Mouse (Mus musculus) left cerebral cortex, adult 8-10 months (tissue): ENCODE measurements around the gene Tmem215. TPM values are rescaled to one million over a fixed set of nuclear protein-coding genes. Genes with fewer than 3 reads are reported as not detected.
A peak's percentile ranks its signal among the peaks of the same experiment; 100 is the strongest.

Source experiments
- DNase-seq, 2 experiments: peaks; one replicate each; pipeline ENCODE4 v3.0.0; 2022; ENCODE audit warnings: low spot score in 2 of 2
- total RNA-seq, 4 experiments: library from RNA; stranded (reverse); gene quantifications; 2 replicates each; pipeline ENCODE4 v1.2.4; 2022

Tmem215 gene
- 10 to 100 TPM; 11.8 to 15.4 (median 14.5) TPM for total RNA-seq

DNA sequence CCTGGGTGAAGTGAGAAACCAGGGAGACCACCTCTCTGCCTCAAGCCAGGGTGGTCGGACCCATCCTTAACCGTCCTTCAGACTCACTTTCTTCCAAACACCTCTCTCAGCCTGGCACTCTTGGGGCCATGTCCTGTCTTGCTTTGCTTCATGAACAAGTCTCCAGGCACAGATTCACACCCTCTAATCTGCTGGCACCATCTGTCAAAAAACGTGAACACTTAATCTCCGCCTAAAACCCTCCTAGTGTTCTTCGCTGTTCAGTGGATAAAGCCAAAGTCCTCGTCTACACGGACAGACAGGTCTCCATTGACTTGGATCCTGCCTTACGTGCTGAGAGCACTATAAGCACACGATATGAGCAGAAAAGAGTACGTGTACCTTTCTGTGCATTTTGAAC is at the start of gene Tmem215:
Tmem215 (plus strand) TSS at position 301 of the 400 bp plus-strand sequence.
- no peak for DNase-seq

DNA sequence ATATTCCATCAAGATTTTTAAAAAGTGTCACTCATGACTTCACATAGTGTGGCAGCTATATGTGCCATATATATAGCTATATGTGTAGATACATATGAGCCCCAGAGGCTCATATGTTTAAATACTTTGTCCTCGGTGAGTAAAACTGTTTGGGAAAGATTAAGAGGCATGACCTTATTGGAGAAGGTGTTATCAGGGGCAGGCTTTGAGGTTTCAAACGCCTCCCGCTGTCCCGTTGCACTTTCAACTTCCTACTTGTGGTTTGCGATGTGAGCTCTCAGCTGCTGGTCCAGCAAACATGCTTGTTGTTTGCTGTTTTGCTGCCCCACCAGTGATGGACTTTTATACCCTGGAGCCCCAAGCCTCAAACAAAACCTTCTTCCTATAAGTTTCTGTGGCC is 40.1 kb upstream of the Tmem215 start:
- DNase-seq = no peak

DNA sequence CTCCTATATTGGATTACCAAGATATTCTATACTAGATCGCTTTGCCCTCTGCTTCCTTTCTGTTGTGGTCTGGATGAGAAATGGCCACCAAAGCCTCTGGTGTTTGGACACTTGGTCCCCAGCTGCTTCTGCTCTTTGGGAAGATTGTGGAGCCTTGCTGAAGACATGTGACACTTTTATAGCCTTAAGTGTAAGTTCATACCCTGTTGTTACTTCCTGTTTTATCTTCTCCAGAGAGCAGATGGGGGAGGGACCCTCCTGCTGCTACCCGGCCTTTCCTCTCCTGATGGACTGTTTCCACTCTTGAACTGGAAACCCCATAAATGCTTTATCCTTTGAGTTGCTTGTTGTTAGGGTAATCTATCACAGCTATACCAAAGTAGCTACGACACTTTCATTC is 38.6 kb upstream of the Tmem215 start:
- DNase-seq = no peak

DNA sequence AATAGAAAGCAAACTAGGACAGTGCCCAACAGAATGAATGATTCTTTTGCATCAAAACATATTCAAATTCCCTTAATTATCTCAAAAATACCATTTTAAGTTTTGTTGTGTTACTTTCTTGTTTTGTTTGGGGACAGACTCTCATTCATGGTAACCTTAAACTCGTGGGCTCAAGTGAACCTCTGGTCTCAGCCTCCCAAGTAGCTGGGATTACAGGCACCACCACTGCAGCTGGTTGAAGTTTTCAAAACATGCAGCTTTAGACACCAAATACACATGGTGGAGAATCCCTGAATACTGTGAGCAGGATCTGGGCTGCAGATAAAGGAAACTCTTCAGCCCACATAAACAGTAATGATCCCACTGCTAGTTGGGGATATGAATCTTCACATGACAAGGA is 37.6 kb upstream of the Tmem215 start:
- no peak for DNase-seq

DNA sequence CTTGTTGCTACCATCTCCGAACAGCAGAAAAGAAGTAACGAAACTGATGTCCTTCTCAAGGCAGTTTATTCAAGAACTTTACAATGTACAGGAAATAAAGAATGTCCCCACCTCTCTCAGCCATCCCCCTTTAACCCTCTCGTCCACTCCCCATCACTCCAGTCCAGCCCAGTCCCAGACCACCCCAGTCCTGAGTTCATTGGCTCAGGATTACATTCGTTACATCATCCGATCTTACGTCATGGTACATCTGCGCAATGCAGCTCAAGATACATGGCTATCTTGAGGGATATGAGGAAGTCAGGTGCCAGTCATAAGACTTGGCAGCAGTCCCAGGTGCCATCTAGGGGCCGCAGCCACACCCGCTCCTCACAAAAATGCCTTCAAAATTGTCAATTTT is 28.4 kb upstream of the Tmem215 start:
- no peak for DNase-seq

DNA sequence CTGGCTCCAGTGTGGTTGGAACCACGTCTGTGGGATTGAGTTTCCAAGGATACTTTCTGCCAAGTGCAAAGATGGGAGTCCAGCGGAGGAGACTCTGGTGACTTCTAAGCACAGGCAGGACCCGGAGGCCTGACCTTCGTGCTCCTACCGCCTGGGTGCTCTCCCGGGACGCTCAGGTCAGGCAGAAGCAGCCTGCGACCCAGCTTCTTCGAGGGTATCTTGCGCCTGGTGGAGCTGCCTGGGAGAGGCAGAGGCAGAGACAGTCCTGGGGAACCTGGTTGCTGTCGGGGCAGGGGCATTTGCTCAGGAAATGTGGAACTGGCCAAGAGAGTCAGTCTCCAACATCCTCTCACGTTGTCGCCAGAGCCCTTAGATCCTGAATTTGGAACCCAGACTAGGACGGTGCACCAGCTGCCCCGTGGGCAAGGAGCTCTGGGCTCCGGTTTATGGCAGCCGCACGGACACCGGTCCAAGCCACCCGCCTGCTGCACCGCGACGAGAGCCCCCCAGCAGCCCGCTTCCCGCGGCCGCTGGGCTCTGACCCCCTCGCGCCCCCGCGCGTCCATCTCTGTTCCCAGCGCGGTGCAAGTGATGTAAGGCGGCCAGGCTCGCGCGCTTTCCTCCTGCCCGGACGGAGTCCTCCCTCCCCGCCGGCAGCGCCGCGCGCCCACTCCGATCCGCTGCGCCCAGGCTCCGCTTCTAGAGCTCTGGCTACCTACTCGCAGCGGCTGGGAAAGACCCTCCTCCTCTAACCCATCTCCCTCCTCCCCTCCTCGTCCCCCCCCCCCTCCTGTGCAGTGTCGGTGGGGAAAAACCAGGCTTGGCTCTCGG is 935 bp downstream of the Tmem215 start:
- peak in 1 of 2 experiments; percentile 19 for DNase-seq

DNA sequence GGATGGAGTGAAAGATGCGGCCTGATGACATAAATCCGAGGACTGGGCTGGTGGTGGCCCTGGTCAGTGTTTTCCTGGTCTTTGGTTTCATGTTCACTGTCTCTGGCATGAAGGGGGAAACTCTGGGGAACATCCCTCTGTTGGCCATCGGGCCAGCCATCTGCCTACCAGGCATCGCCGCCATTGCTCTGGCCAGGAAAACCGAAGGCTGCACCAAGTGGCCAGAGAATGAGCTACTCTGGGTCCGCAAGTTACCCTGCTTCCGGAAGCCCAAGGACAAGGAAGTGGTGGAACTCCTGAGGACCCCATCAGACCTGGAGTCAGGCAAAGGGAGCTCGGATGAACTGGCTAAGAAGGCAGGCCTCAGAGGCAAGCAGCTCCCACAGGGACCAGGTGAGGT is 1.9 kb downstream of the Tmem215 start:
- DNase-seq = no peak

DNA sequence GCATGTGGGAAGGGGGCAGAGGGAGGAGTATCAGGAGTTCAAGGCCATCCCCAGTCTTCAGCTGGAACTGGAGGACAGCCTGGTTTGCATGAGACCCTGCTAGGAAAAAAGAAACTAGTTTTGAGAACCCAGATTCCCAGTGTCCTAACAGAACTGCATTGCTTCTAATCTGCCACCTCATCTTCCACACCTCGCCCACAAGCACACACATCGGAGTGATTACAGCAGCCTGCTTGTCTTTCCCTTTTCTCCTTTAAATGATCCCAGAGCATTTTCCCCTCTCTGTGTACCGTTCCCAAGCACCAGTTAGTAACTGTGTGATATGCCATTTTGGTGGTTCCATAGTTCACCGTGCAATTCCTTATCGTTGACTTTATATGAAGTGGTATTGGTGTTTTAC is 6.0 kb downstream of the Tmem215 start:
- DNase-seq = no peak

DNA sequence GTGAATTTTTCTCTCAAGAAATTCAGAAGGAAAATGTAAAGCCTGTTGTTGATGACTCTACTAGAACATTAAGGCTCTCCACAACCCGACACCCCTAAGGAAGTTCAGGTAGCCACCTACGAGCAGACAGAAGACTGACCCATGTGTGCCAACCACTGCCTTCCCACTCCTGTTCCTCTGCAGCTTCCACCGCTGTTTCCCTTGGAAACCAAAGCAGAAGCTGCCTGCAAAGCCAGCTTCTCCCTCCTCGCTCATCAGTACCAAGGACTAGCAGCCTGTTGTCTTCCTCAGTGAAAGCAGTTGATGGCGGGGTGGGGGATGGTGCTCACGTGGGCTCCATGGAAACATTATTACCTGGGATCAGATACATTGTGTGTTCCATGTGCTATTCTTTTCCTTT is 14.6 kb downstream of the Tmem215 start:
- DNase-seq = peak in 1 of 2 experiments; percentile 33

DNA sequence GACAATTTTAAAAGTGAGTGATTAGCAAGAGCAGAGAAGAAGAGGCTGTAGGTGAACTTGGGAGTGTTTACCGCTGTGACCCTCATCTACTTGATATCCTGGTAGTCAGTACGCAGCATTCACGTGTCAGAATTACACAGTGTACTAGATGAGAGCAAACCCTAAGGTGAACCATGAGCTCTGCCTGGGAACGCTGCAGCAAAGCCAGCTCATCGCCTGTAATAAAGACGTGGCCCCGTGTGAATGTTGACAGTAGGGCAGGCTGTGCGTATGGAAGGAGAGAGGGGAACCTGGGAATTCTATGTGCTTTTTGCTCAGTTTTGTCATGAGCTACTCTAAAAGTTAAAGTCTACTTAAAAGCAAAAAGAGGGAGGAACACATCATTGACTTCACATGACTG is 19.8 kb downstream of the Tmem215 start:
- no peak for DNase-seq

DNA sequence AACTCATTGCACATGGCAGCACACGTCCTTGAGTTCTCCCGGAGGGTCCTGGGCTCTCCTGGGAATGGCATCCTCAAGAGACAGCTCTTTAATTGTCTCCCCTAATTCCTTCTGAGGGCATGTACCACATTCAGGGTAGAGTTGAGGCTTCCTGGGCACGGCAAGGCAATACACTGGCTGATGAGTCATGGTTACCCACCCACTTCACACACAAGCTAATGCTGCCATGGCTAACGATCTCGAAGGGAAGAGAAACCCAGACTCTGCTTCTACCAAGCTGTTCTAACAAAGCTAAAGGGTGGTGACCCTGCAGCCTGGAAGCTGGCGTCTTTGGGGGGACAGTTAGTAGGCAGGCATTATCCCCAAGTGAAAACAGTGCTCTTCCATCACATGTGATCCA is 24.4 kb downstream of the Tmem215 start:
- no peak for DNase-seq

DNA sequence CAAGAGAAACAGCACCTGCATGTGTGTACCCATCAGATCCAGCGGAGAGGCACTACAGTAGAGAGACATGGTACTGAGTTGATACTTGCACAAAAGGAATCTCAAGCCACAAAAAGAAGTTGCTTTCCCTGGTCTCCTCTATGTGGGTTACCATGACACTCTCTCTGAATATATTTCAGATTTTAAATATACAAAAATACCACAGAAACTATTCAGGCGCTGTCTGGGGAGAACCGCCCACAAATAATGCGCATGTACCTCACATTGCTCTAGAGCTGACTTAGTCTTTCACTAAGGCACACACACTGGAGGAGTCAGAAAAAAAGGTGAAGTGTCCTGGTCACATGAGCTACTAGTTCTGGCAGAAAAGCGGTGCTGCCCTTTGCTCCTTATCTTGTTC is 24.8 kb downstream of the Tmem215 start:
- peak in 1 of 2 experiments; percentile 49 for DNase-seq

DNA sequence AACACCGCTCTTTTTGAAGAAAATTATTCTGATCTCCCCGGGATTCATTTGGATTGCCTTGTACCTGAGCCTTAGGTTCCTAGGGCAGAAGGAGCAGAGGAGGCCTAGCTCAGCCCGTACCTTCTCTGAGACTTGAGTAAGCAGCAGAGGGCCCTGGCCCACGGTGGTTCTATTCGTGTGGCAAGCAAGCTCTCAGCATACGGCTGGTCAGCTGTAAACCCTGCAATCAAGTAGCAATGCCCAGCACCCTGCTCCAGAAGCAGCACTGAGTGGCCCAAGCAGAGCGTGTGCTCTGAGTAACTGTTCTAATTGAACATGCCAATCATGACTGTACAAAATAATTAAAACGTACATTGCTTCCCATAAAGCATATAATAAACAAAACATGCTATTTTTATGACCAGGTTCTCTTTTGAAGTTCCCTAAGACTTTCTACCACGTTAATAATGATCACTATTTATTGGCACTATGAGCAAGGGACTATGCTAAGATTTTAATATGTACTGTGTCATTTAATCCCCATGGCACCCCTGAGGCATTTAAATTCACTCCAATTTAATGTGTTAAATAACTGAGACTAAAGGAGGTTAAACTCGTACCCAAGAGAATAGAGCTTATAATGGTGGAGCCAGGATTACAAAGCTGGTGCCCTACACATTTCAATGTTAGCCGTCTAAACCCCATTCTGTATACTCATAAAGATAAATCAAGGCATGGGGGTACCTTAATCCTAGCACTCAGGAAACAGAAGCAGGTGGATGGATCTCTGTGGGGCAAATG is 28.0 kb downstream of the Tmem215 start:
- DNase-seq = no peak

DNA sequence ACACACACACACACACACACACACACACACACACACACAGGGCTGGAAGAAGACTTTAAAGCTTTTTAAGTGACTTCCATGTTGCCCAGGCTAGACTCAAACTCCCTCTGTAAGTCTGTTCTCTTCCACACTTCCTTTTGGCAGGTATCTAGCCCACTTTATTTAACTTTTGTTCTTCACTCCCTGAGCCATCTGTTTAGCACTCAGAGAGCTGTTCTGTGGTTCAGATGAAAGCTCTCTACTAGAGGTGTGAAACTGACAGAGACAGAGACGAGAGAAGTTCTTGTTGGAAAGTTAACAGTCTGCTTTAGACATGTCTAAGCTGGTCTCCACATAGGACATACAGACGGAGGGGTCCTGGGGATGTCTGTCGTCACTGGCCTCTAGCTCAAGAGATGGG is 30.5 kb downstream of the Tmem215 start:
- no peak for DNase-seq

DNA sequence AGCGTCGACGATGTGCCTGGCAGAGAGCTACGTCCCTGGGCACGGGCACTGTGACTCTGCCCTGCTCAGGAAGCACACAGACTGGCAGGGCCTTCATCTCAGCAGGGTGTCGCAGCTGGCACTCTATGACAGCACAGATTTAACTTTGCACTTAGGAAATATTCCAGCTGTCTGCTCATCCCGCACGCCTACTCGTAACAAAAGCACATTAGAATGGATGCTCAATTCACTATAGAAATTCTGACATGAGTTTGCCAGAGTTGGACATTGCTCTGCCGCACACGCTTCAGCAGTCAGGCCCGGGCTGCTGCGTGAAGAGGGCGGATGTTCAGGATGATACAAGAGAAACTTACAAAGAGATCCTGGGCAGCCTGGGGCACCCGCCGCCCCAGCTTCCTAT is 37.6 kb downstream of the Tmem215 start:
- DNase-seq = peak in 1 of 2 experiments; percentile 54

DNA sequence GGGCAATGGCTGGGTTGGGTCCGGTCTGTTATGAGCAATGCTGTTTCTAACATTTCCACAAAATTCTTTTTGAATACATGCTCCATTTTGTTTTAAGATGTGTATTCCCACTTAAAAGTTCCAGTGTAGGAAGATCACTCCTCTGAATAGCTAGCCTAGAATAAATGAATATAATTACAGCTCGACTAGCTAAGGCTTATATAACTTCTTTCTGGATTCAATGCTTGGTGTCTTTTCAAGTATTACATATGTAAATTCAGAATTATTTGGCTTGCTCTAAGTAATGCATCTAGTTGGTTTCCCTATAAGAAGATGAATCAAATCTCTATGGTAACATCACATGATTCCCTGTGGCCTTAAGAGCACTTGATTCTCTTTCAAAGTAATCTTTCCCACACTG is 41.3 kb downstream of the Tmem215 start:
- DNase-seq = no peak

DNA sequence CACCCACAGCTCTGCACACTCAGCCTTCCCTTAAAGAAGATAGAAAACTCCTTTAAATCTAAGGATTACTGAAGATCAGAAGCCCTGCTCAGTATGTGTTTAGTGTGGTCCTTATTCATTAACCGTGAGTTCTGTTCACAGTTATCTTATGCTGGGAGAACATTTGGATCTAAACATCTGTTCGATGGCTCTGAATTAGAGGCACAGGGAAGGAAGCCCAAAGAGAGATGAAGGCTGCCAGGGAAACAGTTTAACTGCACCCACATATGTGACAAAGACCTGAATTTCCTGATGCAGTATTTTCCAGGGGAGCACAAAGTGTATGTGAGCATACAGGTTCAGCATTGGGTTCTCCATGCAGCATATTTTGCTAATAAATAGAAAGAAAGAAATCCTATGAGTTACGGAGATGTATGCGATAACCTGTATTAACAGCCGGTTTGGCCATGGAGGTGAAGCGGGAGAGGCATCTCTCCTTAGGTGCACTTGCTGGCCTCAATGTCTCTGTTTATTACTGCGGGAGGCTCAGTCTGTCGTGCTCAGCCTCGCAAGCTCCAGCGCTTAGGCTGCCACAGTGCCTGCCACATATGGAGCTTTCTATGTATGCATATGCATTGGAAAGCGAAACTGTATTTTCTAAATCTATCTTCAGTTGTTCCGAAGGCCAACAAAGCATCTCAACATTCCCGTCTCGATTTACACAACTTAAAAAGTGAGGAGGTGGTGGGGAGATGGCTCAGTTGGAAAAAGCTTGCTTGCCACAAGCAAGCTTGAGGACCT is 46.8 kb downstream of the Tmem215 start:
- DNase-seq = no peak

Other genes starting within 250 kb of the Tmem215 start
- gene Ddx58, start 232.4 kb upstream of the Tmem215 start, total RNA-seq = 1 to 10 TPM; 4.1 to 6.3 (median 5.5) TPM
- gene Smim27, start 202.6 kb upstream of the Tmem215 start, total RNA-seq = 10 to 100 TPM; 13.2 to 18.9 (median 16.8) TPM
- 10 to 100 TPM; 16.8 to 22.9 (median 19.7) TPM for gene Topors, start 202.3 kb upstream of the Tmem215 start, total RNA-seq
- gene Ndufb6, start 192.8 kb upstream of the Tmem215 start, total RNA-seq = 100 to 1,000 TPM; 171 to 192 (median 179) TPM
- gene Aptx, start 231.0 kb downstream of the Tmem215 start, total RNA-seq = 10 to 100 TPM; 30.6 to 33.1 (median 32.3) TPM
- gene Dnaja1, start 250.0 kb downstream of the Tmem215 start, total RNA-seq = 100 to 1,000 TPM; 208 to 274 (median 248) TPM